Mouse (Mus musculus): ENCODE results near the gene Aes.
A peak's percentile ranks its signal among the peaks of the same experiment; 100 is the strongest.

The Aes gene

GRCm38 (mm10) chr10:81598871-81599270, 39.6 kb downstream of the Aes start:
- DNase-seq: no peak

GRCm38 (mm10) chr10:81599630-81600029, 40.3 kb downstream of the Aes start:
- no peak for DNase-seq

- no peak for DNase-seq
Measured at GRCm38 (mm10) chr10:81600096-81600495, 40.8 kb downstream of the Aes start.

GRCm38 (mm10) chr10:81600738-81601203, 41.5 kb downstream of the Aes start, which contains the start of gene Tle6:
TSS of gene Tle6 (minus strand) at chr10:81601073.
- peak; percentile 94 for DNase-seq

- no peak for DNase-seq
Measured at GRCm38 (mm10) chr10:81601396-81601905, 42.2 kb downstream of the Aes start.

GRCm38 (mm10) chr10:81602741-81603151, 43.5 kb downstream of the Aes start:
- no peak for DNase-seq

- DNase-seq: no peak
Measured at GRCm38 (mm10) chr10:81604019-81604967, 45.0 kb downstream of the Aes start.

GRCm38 (mm10) chr10:81604968-81605665, 45.8 kb downstream of the Aes start:
- peak; percentile 86 for DNase-seq

GRCm38 (mm10) chr10:81605666-81605973, 46.3 kb downstream of the Aes start:
- DNase-seq: no peak

- peak; percentile 92 for DNase-seq
Measured at GRCm38 (mm10) chr10:81605974-81606751, 46.9 kb downstream of the Aes start, which contains the start of gene BC025920. TSS of gene BC025920 (plus strand) at chr10:81606270.

- no peak for DNase-seq
Measured at GRCm38 (mm10) chr10:81608308-81608707, 49.0 kb downstream of the Aes start.

- no peak for DNase-seq
Measured at GRCm38 (mm10) chr10:81612779-81613178, 53.5 kb downstream of the Aes start.

GRCm38 (mm10) chr10:81615486-81615885, 56.2 kb downstream of the Aes start:
- DNase-seq: no peak

Data from cerebellum, adult 11 months (tissue).